Mouse (Mus musculus): ENCODE data around the gene Ppfia3.

- no peak for TF ChIP-seq CTCF (IDR thresholded peaks at IDR 0.05; ENCODE audit: borderline replicate concordance, insufficient read depth, low read length)
- no peak for TF ChIP-seq POLR2A (IDR thresholded peaks at IDR 0.05; ENCODE audit: low read depth, low read length)
Measured at GRCm38 (mm10) chr7:45415636-45416035, 48.8 kb upstream of the Ppfia3 start.

All from embryonic fibroblast, embryonic 13.5 days (primary cell).